Mouse (Mus musculus) kidney, embryonic 15.5 days (tissue): ENCODE results near the gene Cox17. TPM values are rescaled to one million over a fixed set of nuclear protein-coding genes. Genes with fewer than 3 reads are reported as not detected.

Experiments used
- ATAC-seq: fragments of 200-750 bp; cut with Nextera tagmentation; replicated peaks from 2 replicates; pipeline ENCODE4 v1.8.0; 2017; ENCODE audit warnings: moderate TSS enrichment; ENCODE audit not compliant: low FRiP score
- H3K27ac ChIP-seq: fragments of 300-500 bp; sonication (generic); 2 replicates; pipeline ENCODE4 v1.5.1; 2015; ENCODE audit warnings: mild to moderate bottlenecking, inconsistent platforms
- H3K27me3 ChIP-seq: fragments of 300-500 bp; sonication (generic); 2 replicates; pipeline ENCODE4 v1.6.1; 2015; ENCODE audit warnings: inconsistent platforms
- H3K36me3 ChIP-seq: fragments of 300-500 bp; sonication (generic); 2 replicates; pipeline ENCODE4 v1.6.1; 2015; ENCODE audit warnings: inconsistent platforms
- H3K4me1 ChIP-seq: fragments of 300-500 bp; sonication (generic); 2 replicates; pipeline ENCODE4 v1.6.1; 2015; ENCODE audit warnings: inconsistent platforms
- H3K4me2 ChIP-seq: fragments of 300-500 bp; sonication (generic); 2 replicates; pipeline ENCODE4 v1.6.1; 2015; ENCODE audit warnings: moderate library complexity, mild to moderate bottlenecking, inconsistent platforms
- H3K4me3 ChIP-seq: fragments of 300-500 bp; sonication (generic); replicated peaks from 2 replicates; pipeline ENCODE4 v1.5.1; 2015; ENCODE audit warnings: mild to moderate bottlenecking, inconsistent platforms
- H3K9ac ChIP-seq: fragments of 300-500 bp; sonication (generic); 2 replicates; pipeline ENCODE4 v1.6.1; 2015; ENCODE audit warnings: mild to moderate bottlenecking, inconsistent platforms
- H3K9me3 ChIP-seq: fragments of 300-500 bp; sonication (generic); replicated peaks from 2 replicates; pipeline ENCODE4 v1.6.1; 2016; ENCODE audit warnings: inconsistent platforms
- WGBS: fragments of 180-500 bp; shearing (Covaris S2); methylation state at CpG from one replicate; pipeline ENCODE4 v1.1.7; 2015; ENCODE audit warnings: mixed read lengths; 5-methylcytosine and 5-hydroxymethylcytosine counted together
- polyA plus RNA-seq: library from polyadenylated mRNA; unstranded; fragments of >200 nt; fragmentation: Nextera tagmentation; extraction: Ambion mirVana; gene quantifications from 2 replicates; pipeline ENCODE4 v1.2.1, GENCODE M21; 2015

The Cox17 gene
- polyA plus RNA-seq, 1 experiment from 2014 or later = 167 TPM

DNA sequence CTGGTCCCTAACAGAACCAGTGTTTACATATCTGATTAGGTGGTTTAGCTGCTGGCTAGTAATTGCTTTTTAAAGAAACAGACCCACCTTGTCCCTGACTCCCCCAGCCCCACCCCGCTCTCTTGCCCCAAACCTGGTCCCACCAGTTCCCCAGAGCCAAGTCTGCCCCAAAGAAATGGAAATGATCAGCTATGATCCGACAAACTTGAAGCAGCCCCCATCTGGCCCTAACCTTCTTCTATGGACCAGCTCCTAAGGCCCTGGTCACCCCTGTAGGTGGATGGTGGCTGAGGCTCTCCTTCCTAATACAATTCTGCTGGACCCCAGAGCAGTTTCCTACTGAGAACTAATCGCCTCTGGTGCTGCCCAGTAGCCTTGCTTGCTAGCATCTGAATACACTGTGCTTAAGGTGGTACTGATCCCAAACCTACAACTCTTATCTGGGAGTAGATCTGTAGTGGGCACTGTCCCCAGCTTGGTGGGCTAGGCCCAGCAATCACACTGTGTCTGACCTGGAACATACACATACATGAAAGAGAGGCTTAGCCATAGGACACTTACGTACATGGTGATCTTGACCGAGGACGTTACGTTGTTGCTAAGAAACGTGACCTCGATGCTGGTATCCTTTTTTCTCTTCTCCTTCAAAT is 53.6 kb downstream of the Cox17 start:
- Histone ChIP-seq H3K4me2 (peak overlapping the region; percentile 61), H3K27me3 (0 out of 2 replicates have a peak, but pooled peaks cover 4% of the 10 kb centered on the region), H3K4me1 (peaks cover 24% of the 10 kb centered on the region), H3K4me3 (peak overlapping the region; percentile 25), H3K9me3 (no peaks in the 10 kb centered on the region), H3K9ac (peak overlapping the region; percentile 19; the same call in 1 of the 2 replicates), H3K36me3 (no peaks in the 10 kb centered on the region), H3K27ac (peak overlapping the region; percentile 81)
- 83% methylated on average over 9 of the region's 9 CpGs for WGBS
- ATAC-seq = peak; percentile 14; the same call in 1 of the 2 replicates

GRCm38 (mm10) chr16:38401468-38401867 is 54.7 kb downstream of the Cox17 start:
- no peak overlapping the region for H3K27ac ChIP-seq
- H3K9ac ChIP-seq = no peak overlapping the region
- no peak overlapping the region for H3K4me2 ChIP-seq
- no peak overlapping the region for H3K4me3 ChIP-seq
- 90% methylated on average over 6 of the region's 6 CpGs for WGBS
- H3K4me1 ChIP-seq = peaks cover 19% of the 10 kb centered on the region
- 0 out of 2 replicates have a peak, but pooled peaks cover 4% of the 10 kb centered on the region for H3K27me3 ChIP-seq
- no peaks in the 10 kb centered on the region for H3K36me3 ChIP-seq
- H3K9me3 ChIP-seq = no peaks in the 10 kb centered on the region
- ATAC-seq = no peak

Other genes with a start within 250 kb of the Cox17 start
- gene Nr1i2, start 52.2 kb upstream of the Cox17 start, polyA plus RNA-seq = 0.35 and 0.49 TPM in 2 replicates
- 0.14 and 0.27 TPM in 2 replicates for gene Maats1, start 4.8 kb upstream of the Cox17 start, polyA plus RNA-seq
- not detected in 2 replicates for gene Gm21987, start within 50 bp of the Cox17 start, polyA plus RNA-seq
- gene Popdc2, start 15.2 kb downstream of the Cox17 start, polyA plus RNA-seq = 1.1 and 5.7 TPM in 2 replicates
- gene Pla1a, start 86.2 kb downstream of the Cox17 start, polyA plus RNA-seq = 3.9 and 4.2 TPM in 2 replicates
- 93.2 and 102 TPM in 2 replicates for gene Adprh, start 105.7 kb downstream of the Cox17 start, polyA plus RNA-seq
- gene Cd80, start 108.6 kb downstream of the Cox17 start, polyA plus RNA-seq = 0.29 and 0.50 TPM in 2 replicates
- gene Timmdc1, start 175.7 kb downstream of the Cox17 start, polyA plus RNA-seq = 32.1 and 32.3 TPM in 2 replicates
- 58.0 and 60.6 TPM in 2 replicates for gene Poglut1, start 203.3 kb downstream of the Cox17 start, polyA plus RNA-seq
- 118 and 125 TPM in 2 replicates for gene Tmem39a, start 211.7 kb downstream of the Cox17 start, polyA plus RNA-seq